ENCODE assay signal across 11 mouse cellular contexts in genomic region chr7:27604661-27605348, GRCm38 (mm10). TPM values are rescaled to one million over a fixed set of nuclear protein-coding genes. Genes with fewer than 3 reads are reported as not detected.
DNase-seq lines count a peak whose midpoint lies in the region; ATAC-seq and TF ChIP-seq lines count a peak whose summit lies in the region.
"Had no signal": no experiment of that assay in that cellular context is flagged by ENCODE, and none has a peak within 500 bp of the region (broad histone marks: within the 10 kb centered on the region; RNA-seq: fewer than 3 reads in every experiment).

No protein-coding gene starts in this region.

- H3K4me3 ChIP-seq in heart, embryonic 10.5 days, result no peak overlapping the region; the same call in 1 of the 2 replicates
- H3K4me3 ChIP-seq in lung, embryonic 14.5 days (ENCODE audit: low read depth, low read length), result no peak overlapping the region
- H3K4me3 ChIP-seq in embryonic facial prominence, embryonic 14.5 days (ENCODE audit: low read depth, low read length), result no peak overlapping the region
- H3K4me3 ChIP-seq in neural tube, embryonic 14.5 days (ENCODE audit: low read depth, low read length), result no peak overlapping the region
- no peak overlapping the region for H3K4me3 ChIP-seq in kidney, adult 2 months (ENCODE audit: insufficient read depth, low read depth, low read length)

- peaks cover 95% of the 10 kb centered on the region for H3K4me1 ChIP-seq in heart, embryonic 10.5 days
- H3K4me1 ChIP-seq in lung, embryonic 14.5 days (ENCODE audit: insufficient read depth), result peaks cover 41% of the 10 kb centered on the region
- H3K4me1 ChIP-seq in embryonic facial prominence, embryonic 14.5 days (ENCODE audit: control insufficient read depth, insufficient read depth, low read length), result peaks cover 19% of the 10 kb centered on the region; the same call in 1 of the 2 replicates
- H3K4me1 ChIP-seq in neural tube, embryonic 14.5 days (ENCODE audit: control insufficient read depth, insufficient read depth, low read length), result peaks cover 12% of the 10 kb centered on the region; the same call in 1 of the 2 replicates
- peaks cover 41% of the 10 kb centered on the region for H3K4me1 ChIP-seq in kidney, adult 2 months (ENCODE audit: control insufficient read depth, insufficient read depth, low read length)

- DNase-seq in heart, embryonic 10.5 days (ENCODE audit: low spot score), result no peak
- DNase-seq in heart, adult 18-20 months, result no peak
- peak; percentile 57 for DNase-seq in lung, embryonic 14.5 days
- DNase-seq in lung, postnatal 36 days, result no peak
- DNase-seq in embryonic facial prominence, embryonic 14.5 days (ENCODE audit: low spot score), result no peak
- no peak for DNase-seq in thymus, postnatal 0 days (ENCODE audit: low spot score)
- DNase-seq in kidney, adult 2 months, result no peak
- DNase-seq: kidney, adult 11 months; right cerebral cortex, postnatal 4 days had no signal

- peak; percentile 29; the same call in 1 of the 2 replicates for ATAC-seq in lung, embryonic 14.5 days (ENCODE audit: insufficient read depth)
- no peak for ATAC-seq in embryonic facial prominence, embryonic 14.5 days (ENCODE audit: low read depth)
- no peak for ATAC-seq in neural tube, embryonic 14.5 days (ENCODE audit: low read depth)

- 48% methylated on average over 5 of the region's 5 CpGs for WGBS in heart, embryonic 10.5 days
- WGBS in lung, embryonic 14.5 days, result 32% methylated on average over 5 of the region's 5 CpGs
- WGBS in embryonic facial prominence, embryonic 14.5 days, result 58% methylated on average over 5 of the region's 5 CpGs
- 42% methylated on average over 5 of the region's 5 CpGs for WGBS in neural tube, embryonic 14.5 days
- 56% methylated on average over 5 of the region's 5 CpGs for WGBS in kidney, adult 2 months

- no peaks in the 10 kb centered on the region for H3K9me3 ChIP-seq in heart, embryonic 10.5 days
- no peaks in the 10 kb centered on the region for H3K9me3 ChIP-seq in lung, embryonic 14.5 days (ENCODE audit: low read depth, low read length)
- no peaks in the 10 kb centered on the region for H3K9me3 ChIP-seq in embryonic facial prominence, embryonic 14.5 days (ENCODE audit: control insufficient read depth, low read length)
- no peaks in the 10 kb centered on the region for H3K9me3 ChIP-seq in neural tube, embryonic 14.5 days (ENCODE audit: control insufficient read depth, low read length)

- no peaks in the 10 kb centered on the region for H3K27me3 ChIP-seq in heart, embryonic 10.5 days (ENCODE audit: insufficient read depth, poor library complexity, severe bottlenecking)
- H3K27me3 ChIP-seq in lung, embryonic 14.5 days (ENCODE audit: insufficient read depth, low read length), result no peaks in the 10 kb centered on the region
- no peaks in the 10 kb centered on the region for H3K27me3 ChIP-seq in embryonic facial prominence, embryonic 14.5 days (replicated peaks; ENCODE audit: control insufficient read depth, insufficient read depth, low read length)
- no peaks in the 10 kb centered on the region for H3K27me3 ChIP-seq in neural tube, embryonic 14.5 days (ENCODE audit: control insufficient read depth, insufficient read depth, low read length)
- H3K27me3 ChIP-seq in kidney, adult 2 months (replicated peaks; ENCODE audit: control insufficient read depth, insufficient read depth, low read length), result no peaks in the 10 kb centered on the region
- H3K27me3 ChIP-seq: CH12.LX had no signal

- H3K4me2 ChIP-seq in lung, embryonic 14.5 days, result peak overlapping the region; percentile 42
- H3K4me2 ChIP-seq in embryonic facial prominence, embryonic 14.5 days (ENCODE audit: low read depth, low read length), result no peak overlapping the region
- H3K4me2 ChIP-seq in neural tube, embryonic 14.5 days (ENCODE audit: low read depth, low read length), result no peak overlapping the region

- peak overlapping the region; percentile 84 for H3K27ac ChIP-seq in heart, embryonic 10.5 days
- peak overlapping the region; percentile 81 for H3K27ac ChIP-seq in lung, embryonic 14.5 days (ENCODE audit: low read depth)
- peak overlapping the region; percentile 28; the same call in 1 of the 2 replicates for H3K27ac ChIP-seq in embryonic facial prominence, embryonic 14.5 days (replicated peaks; ENCODE audit: low read depth, low read length)
- peak overlapping the region; percentile 66 for H3K27ac ChIP-seq in neural tube, embryonic 14.5 days (ENCODE audit: low read depth, low read length)
- no peak overlapping the region for H3K27ac ChIP-seq in kidney, adult 2 months (ENCODE audit: insufficient read depth, low read depth, low read length)

- no peak for TF ChIP-seq CTCF in lung, embryonic 14.5 days (IDR thresholded peaks at IDR 0.05; ENCODE audit: low read depth)
- TF ChIP-seq CTCF in kidney, adult 2 months (conservative IDR thresholded peaks at IDR 0.05; ENCODE audit: insufficient read depth, insufficient read length, low read depth, low read length), result no peak

- H3K36me3 ChIP-seq in heart, embryonic 10.5 days, result peaks cover 10% of the 10 kb centered on the region
- peaks cover 21% of the 10 kb centered on the region for H3K36me3 ChIP-seq in lung, embryonic 14.5 days (ENCODE audit: insufficient read depth)
- H3K36me3 ChIP-seq in embryonic facial prominence, embryonic 14.5 days (ENCODE audit: control insufficient read depth, insufficient read depth, low read length), result peaks cover 24% of the 10 kb centered on the region
- H3K36me3 ChIP-seq in neural tube, embryonic 14.5 days (ENCODE audit: control insufficient read depth, insufficient read depth, low read length), result 0 out of 2 replicates have a peak, but pooled peaks cover 5% of the 10 kb centered on the region
- no peaks in the 10 kb centered on the region for H3K36me3 ChIP-seq in kidney, adult 2 months (ENCODE audit: control insufficient read depth, insufficient read depth, low read length)

- TF ChIP-seq POLR2A in kidney, adult 2 months (IDR thresholded peaks at IDR 0.05; ENCODE audit: low read depth, low read length), result no peak

- H3K9ac ChIP-seq in lung, embryonic 14.5 days, result peak overlapping the region; percentile 23; the same call in 1 of the 2 replicates
- H3K9ac ChIP-seq in embryonic facial prominence, embryonic 14.5 days (ENCODE audit: low read depth, low read length), result no peak overlapping the region
- H3K9ac ChIP-seq in neural tube, embryonic 14.5 days (replicated peaks; ENCODE audit: low read depth, low read length), result no peak overlapping the region

RNA-seq across cellular contexts. Expression of gene Akt2, which starts 13.5 kb away (rescaled TPM):
- polyA plus RNA-seq in heart, embryonic 10.5 days (2016; fragmentation: Nextera tagmentation; extraction: Ambion mirVana), result 94.8 and 106 TPM in 2 replicates
- 100 to 1,000 TPM; 168 to 200 TPM for total RNA-seq in heart, adult 18-20 months (2021)
- polyA plus RNA-seq in lung, embryonic 14.5 days (2014; fragmentation: Nextera tagmentation; extraction: Ambion mirVana), result 92.6 and 98.9 TPM in 2 replicates
- 114 and 123 TPM in 2 replicates for polyA plus RNA-seq in embryonic facial prominence, embryonic 14.5 days (2014; fragmentation: Nextera tagmentation; extraction: Ambion mirVana)
- 44.1 and 51.4 TPM in 2 replicates for polyA plus RNA-seq in neural tube, embryonic 14.5 days (2014; fragmentation: Nextera tagmentation; extraction: Ambion mirVana)
- 73.2 and 75.3 TPM in 2 replicates for polyA plus RNA-seq in thymus, postnatal 0 days (2015; fragmentation: Nextera tagmentation; extraction: Ambion mirVana)
- polyA plus RNA-seq in kidney, adult 2 months (2012; rRNA removed), result 83.9 and 89.2 TPM in 2 replicates

RNA-seq across cellular contexts. Expression of gene Ttc9b, which starts 48.9 kb away (rescaled TPM):
- polyA plus RNA-seq in heart, embryonic 10.5 days (2016; fragmentation: Nextera tagmentation; extraction: Ambion mirVana), result not detected in 2 replicates
- total RNA-seq in heart, adult 18-20 months (2021), result not detected
- polyA plus RNA-seq in lung, embryonic 14.5 days (2014; fragmentation: Nextera tagmentation; extraction: Ambion mirVana), result 0.32 and 0.41 TPM in 2 replicates
- polyA plus RNA-seq in embryonic facial prominence, embryonic 14.5 days (2014; fragmentation: Nextera tagmentation; extraction: Ambion mirVana), result 3.8 and 4.6 TPM in 2 replicates
- polyA plus RNA-seq in neural tube, embryonic 14.5 days (2014; fragmentation: Nextera tagmentation; extraction: Ambion mirVana), result 80.3 and 111 TPM in 2 replicates
- not detected in 2 replicates for polyA plus RNA-seq in thymus, postnatal 0 days (2015; fragmentation: Nextera tagmentation; extraction: Ambion mirVana)
- polyA plus RNA-seq in kidney, adult 2 months (2012; rRNA removed), result not detected in 2 replicates
- total RNA-seq: CH12.LX had no signal

RNA-seq across cellular contexts. Expression of gene 2310022A10Rik, which starts 51.8 kb away (rescaled TPM):
- polyA plus RNA-seq in heart, embryonic 10.5 days (2016; fragmentation: Nextera tagmentation; extraction: Ambion mirVana), result 36.3 and 37.4 TPM in 2 replicates
- 10 to 100 TPM; 63.8 to 64.7 TPM for total RNA-seq in heart, adult 18-20 months (2021)
- 20.6 and 25.4 TPM in 2 replicates for polyA plus RNA-seq in lung, embryonic 14.5 days (2014; fragmentation: Nextera tagmentation; extraction: Ambion mirVana)
- 28.7 and 32.7 TPM in 2 replicates for polyA plus RNA-seq in embryonic facial prominence, embryonic 14.5 days (2014; fragmentation: Nextera tagmentation; extraction: Ambion mirVana)
- polyA plus RNA-seq in neural tube, embryonic 14.5 days (2014; fragmentation: Nextera tagmentation; extraction: Ambion mirVana), result 27.2 TPM in 2 replicates
- 24.6 and 28.7 TPM in 2 replicates for polyA plus RNA-seq in thymus, postnatal 0 days (2015; fragmentation: Nextera tagmentation; extraction: Ambion mirVana)
- polyA plus RNA-seq in kidney, adult 2 months (2012; rRNA removed), result 16.9 and 19.3 TPM in 2 replicates

RNA-seq across cellular contexts. Expression of gene Pld3, which starts 51.8 kb away (rescaled TPM):
- 54.1 and 55.6 TPM in 2 replicates for polyA plus RNA-seq in heart, embryonic 10.5 days (2016; fragmentation: Nextera tagmentation; extraction: Ambion mirVana)
- 10 to 100 TPM; 29.8 to 30.9 TPM for total RNA-seq in heart, adult 18-20 months (2021)
- 56.7 and 57.4 TPM in 2 replicates for polyA plus RNA-seq in lung, embryonic 14.5 days (2014; fragmentation: Nextera tagmentation; extraction: Ambion mirVana)
- polyA plus RNA-seq in embryonic facial prominence, embryonic 14.5 days (2014; fragmentation: Nextera tagmentation; extraction: Ambion mirVana), result 111 TPM in 2 replicates
- 148 and 168 TPM in 2 replicates for polyA plus RNA-seq in neural tube, embryonic 14.5 days (2014; fragmentation: Nextera tagmentation; extraction: Ambion mirVana)
- 134 and 145 TPM in 2 replicates for polyA plus RNA-seq in thymus, postnatal 0 days (2015; fragmentation: Nextera tagmentation; extraction: Ambion mirVana)
- 142 and 163 TPM in 2 replicates for polyA plus RNA-seq in kidney, adult 2 months (2012; rRNA removed)

Comparison
In these comparisons a context has a peak if more than half of its experiments do, and no peak if none do; other contexts are left out.
1. RNA of gene Ttc9b, which starts 48.9 kb away (polyA plus RNA-seq): 80.3 to 111 TPM in neural tube, embryonic 14.5 days; 3.8 to 4.6 TPM in embryonic facial prominence, embryonic 14.5 days, 0.32 to 0.41 TPM in lung, embryonic 14.5 days, not detected in thymus, postnatal 0 days, not detected in heart, embryonic 10.5 days and not detected in kidney, adult 2 months; every median in the first group is over 10 times any median in the second.